Mouse (Mus musculus): ENCODE data around the gene Hist1h3e.
"Not testable (repeated sequence)": the region's sequence is repeated elsewhere in the genome, so short reads cannot be mapped to it uniquely, and the experiment has no call there.

The Hist1h3e gene

GRCm38 (mm10) chr13:23561883-23562659, at the start of gene Hist1h3e:
Hist1h3e (minus strand) TSS chr13:23562369.
- DNase-seq (ENCODE audit: low spot score): peak; percentile 99

DNA sequence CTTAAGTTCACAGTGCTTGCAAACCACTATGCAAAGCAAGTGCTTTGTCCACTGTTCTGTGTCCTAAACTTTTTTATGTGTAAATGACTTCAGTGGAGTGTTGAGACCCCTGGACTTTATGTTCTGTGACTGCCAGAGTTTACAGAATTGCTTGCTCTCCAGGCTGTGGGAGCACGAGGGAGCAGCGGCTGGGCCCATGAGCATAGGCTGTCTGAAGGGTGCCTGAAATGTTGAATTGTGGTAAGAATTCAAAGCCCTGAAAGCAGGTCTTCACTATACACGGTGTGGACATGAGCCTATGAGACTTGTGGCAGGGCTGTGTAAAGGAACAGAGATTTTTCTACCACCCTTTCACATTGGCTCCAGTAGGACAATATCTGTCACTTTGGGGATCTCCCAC, 49.5 kb upstream of the Hist1h3e start:
- DNase-seq (ENCODE audit: low spot score): no peak

- no peak for DNase-seq (ENCODE audit: low spot score)
Measured at GRCm38 (mm10) chr13:23610393-23610792, 48.2 kb upstream of the Hist1h3e start.

DNA sequence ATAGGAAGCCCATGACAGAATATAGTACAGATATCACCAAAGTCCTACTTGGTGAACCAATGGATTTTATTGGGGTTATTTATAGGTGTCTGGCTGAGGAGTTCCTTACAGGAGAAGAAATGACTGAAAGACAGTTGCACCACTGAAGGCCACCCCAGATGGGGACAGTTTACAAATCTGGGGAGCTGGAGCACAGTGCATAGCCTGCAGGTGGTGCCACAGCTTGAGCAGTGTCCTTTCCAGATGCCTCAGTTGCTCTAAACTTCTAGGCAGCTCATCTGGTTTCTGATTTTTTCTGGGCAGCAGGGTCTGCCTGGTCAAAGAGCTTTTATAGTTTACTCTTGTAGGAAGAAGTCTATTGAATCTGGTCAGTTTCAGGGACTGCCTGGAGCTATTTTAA, 47.7 kb upstream of the Hist1h3e start:
- no peak for DNase-seq (ENCODE audit: low spot score)

DNA sequence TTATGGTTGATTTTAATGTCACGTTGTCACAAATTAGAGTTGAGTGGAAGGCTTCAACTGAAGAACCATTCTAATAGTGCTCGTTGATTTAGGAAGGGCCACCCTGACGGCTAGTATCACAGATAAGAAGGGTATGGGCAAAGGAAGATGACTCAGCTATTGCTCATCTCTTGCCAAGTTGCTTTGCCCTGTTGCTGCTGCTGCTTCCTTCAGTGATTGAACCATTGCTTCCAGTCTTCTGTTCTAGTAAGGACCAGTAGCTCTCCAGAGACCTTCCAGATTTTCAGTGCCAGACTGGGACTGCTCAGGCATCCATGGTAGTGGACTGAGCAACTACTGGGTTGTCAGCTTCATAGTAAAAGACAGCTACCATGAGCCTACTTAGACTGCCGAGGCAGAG, 47.0 kb upstream of the Hist1h3e start:
- DNase-seq (ENCODE audit: low spot score): no peak

DNA sequence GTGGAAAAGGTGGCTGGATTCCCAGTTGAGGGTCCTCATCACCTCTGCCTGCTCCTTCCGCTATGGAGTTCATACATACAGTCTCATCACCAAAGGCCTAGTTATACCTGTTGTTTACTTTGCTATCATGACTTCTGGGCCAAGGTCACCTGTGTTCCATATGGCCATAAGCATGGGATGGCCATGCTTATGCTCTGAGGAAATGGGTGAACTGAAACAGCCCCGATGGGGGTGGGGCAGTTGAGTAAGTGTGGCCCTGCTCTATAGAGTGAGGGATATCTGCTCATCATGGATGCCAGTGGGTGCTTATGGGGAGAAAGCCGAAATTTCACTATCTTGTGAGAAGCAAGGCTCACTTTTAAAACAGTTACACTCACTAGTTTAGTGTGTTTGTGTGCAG, 42.9 kb upstream of the Hist1h3e start:
- DNase-seq (ENCODE audit: low spot score): no peak

DNA sequence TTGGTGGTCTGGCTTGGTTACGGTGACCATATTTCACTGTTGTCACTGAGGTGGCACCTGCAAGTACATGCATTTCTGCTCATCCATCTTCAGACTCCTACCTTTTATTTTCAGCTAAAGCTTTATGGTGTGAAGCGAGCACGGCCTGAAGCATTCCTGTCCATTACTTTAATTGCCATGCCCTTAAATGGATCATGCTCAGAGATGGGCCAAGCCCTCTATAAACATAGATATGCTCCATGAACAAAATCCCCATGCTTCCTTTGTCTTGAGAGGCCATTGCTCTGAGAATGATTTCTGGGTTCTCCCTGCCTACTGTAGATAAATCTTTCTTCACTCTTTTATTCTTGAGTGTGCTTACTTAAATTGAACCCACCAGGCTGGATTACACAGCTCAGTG, 42.3 kb upstream of the Hist1h3e start:
- DNase-seq (ENCODE audit: low spot score): no peak

DNA sequence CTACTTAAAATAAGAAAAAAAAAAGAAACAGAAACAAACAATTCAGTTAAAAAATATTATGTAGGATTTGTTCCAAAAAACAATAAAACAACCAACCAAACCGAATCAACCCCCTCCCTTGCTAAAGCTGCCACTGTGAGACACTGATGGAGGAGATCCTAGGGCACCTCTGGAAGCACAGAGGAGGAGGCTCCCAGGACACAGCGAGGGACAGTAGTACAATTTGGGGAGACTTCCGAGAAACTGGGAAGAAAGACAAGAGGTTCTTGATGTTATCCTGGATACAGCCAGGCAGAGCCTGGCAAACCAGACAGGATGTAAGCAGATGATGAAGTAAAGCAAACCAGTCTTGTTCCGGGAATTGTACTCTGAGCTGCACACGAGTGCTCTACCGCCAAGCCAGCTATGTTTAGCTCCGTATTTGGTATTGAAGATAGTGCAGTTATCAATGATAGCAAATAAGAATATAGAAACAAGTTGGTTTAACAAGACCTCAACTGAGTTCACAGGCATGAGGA, 41.1 kb upstream of the Hist1h3e start:
- DNase-seq (ENCODE audit: low spot score): no peak

GRCm38 (mm10) chr13:23597957-23598356, 35.8 kb upstream of the Hist1h3e start:
- DNase-seq (ENCODE audit: low spot score): peak; percentile 91

DNA sequence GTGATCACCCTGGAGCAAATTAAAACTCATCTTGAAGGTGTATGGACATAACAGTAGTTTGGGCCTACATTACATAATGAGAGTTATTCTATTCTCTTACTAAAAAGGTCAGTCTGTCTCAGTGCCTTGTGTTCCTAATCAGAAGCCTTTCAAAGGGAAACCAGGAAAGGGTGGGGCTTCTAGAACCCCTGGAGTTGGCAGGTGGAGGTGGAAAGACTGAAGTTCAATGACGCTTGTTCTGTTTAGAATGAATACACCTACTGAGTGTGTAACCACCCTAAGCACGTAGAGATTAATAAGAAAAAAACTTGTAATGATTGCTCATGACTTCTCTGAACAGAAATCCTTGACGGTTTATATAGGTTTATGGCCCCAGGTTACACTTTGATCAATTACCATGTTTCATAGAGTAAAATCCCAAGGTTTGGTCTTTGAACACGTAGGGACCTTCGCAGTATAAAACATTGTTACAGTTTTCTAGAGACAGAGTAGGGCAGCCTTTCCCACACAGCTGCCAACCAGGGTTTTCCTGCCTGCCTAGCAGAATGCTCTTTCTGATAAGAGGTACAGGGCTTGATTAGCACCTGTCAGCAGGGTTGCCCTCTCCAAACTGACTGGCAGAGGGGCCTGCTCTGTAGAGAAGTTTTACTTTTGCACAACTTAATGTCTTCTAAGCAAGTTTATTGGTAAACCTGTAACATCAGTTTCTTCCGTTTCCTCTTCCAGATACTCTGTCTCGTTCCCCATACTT, 33.6 kb upstream of the Hist1h3e start:
- no peak for DNase-seq (ENCODE audit: low spot score)

GRCm38 (mm10) chr13:23595185-23595584, 33.0 kb upstream of the Hist1h3e start:
- DNase-seq (ENCODE audit: low spot score): no peak

GRCm38 (mm10) chr13:23593051-23593770, 31.0 kb upstream of the Hist1h3e start:
- DNase-seq (ENCODE audit: low spot score): no peak

DNA sequence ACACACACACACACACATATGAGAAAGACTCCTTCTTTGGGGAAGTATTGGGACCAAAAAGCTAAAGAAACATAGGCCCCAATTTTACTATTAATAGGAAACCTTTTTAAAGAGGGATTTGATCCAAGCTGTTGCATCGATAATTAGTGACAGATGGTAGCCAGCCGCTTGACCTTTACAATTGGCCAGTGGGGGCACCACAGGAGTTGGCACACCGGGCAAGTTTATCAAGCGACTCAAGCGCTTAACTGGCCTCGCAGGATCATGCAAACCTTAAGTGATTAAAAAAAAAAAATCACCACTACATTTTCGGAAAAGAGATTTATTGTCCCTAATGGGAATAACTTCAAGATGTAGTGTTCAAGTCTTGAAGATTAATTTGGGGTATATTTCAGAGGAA, 30.4 kb upstream of the Hist1h3e start:
- no peak for DNase-seq (ENCODE audit: low spot score)

DNA sequence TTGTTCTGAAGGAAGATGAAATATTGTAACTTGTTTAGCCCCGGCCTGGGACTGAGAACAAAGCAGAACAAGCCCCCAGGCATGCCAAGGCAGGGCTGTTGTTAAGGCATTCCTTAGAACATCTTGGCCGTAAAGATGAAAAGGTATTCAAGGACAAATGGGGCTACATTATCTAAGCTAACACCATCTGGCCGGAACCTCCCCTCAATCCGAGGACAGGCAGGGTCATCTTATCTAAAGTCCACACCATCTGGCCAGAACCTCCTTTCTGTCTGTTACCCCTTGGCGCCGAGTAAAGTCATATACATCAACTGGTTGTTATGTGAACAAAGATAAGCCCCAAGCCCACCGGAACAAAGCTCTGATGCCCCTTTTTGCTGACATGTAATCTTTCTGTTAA, 29.7 kb upstream of the Hist1h3e start:
- DNase-seq (ENCODE audit: low spot score): not testable (repeated sequence)

GRCm38 (mm10) chr13:23591206-23591605, 29.0 kb upstream of the Hist1h3e start:
- no peak for DNase-seq (ENCODE audit: low spot score)

- DNase-seq (ENCODE audit: low spot score): no peak
Measured at GRCm38 (mm10) chr13:23586940-23587225, 24.7 kb upstream of the Hist1h3e start.

DNA sequence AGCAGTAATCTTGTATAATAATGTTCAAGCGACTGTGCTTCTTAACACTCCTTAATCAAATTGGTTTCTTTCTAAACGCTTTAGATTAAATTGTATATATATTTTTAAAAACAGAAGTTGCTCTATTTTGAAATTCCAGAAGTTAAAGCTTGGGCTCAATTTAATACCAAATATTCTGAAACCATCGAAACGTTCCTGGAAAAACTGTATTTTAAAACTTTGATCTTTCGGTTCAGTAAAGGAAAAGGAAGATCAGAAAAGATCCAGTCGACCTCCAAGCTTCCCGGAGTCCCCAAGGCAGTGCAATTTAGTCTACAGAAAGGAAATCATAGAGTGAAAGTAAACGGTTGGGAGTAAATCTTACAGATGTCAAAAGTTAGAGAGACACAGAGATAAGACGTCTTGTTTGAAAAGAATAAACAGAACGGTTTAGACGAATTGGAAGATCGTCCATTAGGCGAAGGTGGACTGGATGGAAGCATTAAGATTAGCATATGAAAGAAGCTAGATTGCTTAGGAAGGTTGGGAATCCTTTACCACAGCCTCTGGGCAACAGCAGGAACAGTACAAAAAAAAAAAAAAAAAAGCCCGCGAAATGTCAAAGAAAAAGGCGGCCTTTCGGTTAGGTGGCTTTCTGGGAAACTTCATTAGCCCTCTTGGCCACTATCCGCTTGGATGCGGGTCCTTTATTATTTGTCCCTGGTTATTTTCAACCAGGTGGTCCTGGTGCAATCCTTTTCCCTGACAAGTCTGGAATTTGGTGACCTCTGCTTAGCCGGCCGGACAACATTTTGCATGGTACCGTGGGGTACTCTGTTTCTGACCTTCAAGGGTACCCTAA, 24.1 kb upstream of the Hist1h3e start:
- DNase-seq (ENCODE audit: low spot score): peak; percentile 60

DNA sequence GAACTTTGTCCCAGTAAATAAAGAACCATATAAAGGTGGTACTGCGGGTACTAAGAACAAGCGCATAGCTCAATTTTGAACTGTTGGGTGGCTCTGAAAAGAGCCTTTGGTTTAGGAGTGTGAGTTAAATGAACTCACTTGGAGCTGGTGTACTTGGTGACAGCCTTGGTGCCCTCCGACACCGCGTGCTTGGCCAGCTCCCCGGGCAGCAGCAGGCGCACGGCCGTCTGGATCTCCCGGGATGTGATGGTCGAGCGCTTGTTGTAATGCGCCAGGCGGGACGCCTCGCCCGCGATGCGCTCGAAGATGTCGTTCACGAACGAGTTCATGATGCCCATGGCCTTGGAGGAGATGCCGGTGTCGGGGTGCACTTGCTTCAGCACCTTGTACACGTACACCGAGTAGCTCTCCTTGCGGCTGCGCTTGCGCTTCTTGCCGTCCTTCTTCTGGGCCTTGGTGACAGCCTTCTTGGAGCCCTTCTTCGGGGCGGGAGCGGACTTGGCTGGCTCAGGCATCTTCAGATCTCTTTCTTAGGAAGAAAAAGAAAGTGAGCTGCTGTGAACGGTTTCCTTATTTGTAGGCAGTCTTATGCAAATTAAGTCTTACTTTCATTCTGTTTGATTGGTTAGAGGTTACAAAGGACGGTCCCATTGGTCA, 23.4 kb upstream of the Hist1h3e start:
- DNase-seq (ENCODE audit: low spot score): peak; percentile 96

GRCm38 (mm10) chr13:23585029-23585441, 22.9 kb upstream of the Hist1h3e start:
- peak; percentile 74 for DNase-seq (ENCODE audit: low spot score)

DNA sequence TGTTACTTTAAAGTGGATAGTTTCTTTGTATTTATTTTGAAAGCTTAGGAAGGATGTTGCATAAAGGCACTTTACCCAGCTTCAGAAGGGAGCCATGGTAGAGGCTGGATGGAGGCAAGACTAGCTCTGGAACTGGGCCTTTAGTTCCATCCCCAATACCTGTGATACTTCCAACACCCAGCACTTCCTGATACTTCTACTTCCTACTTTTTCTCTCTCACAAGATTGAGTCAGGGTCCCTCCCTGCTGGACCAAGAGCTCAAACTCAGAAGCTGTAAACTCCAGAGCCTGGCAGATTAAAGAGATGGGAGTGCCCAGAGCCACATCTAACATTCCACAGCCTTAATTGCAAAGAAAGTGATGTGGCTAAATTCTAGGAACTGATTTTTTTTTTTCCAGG, 22.2 kb upstream of the Hist1h3e start:
- DNase-seq (ENCODE audit: low spot score): no peak

GRCm38 (mm10) chr13:23583387-23584068, 21.4 kb upstream of the Hist1h3e start:
- DNase-seq (ENCODE audit: low spot score): no peak

Measured in retina, embryonic 14.5 days (tissue).